Mouse (Mus musculus): Measurements from ENCODE around the gene Slc36a4. TPM values are rescaled to one million over a fixed set of nuclear protein-coding genes. Genes with fewer than 3 reads are reported as not detected.

Gene Slc36a4
- polyA plus RNA-seq, 1 experiment from 2014 or later, result 11.2 TPM

- no peak overlapping the region for H3K9ac ChIP-seq (replicated peaks; ENCODE audit: low read depth)
- DNase-seq (ENCODE audit: low spot score), result no peak
- H3K4me3 ChIP-seq (ENCODE audit: low read depth, low read length), result no peak overlapping the region
- ATAC-seq, result no peak
- no peak overlapping the region for H3K4me2 ChIP-seq (replicated peaks; ENCODE audit: low read depth, low read length)
- no peaks in the 10 kb centered on the region for H3K27me3 ChIP-seq (replicated peaks; ENCODE audit: insufficient read depth, low read length)
- H3K4me1 ChIP-seq (ENCODE audit: insufficient read depth, low read depth, low read length), result no peaks in the 10 kb centered on the region
- TF ChIP-seq CTCF (IDR thresholded peaks at IDR 0.05), result no peak
- TF ChIP-seq EP300 (IDR thresholded peaks at IDR 0.05), result no peak
- H3K27ac ChIP-seq (ENCODE audit: low read length), result no peak overlapping the region
- WGBS, result 80% methylated on average over 7 of the region's 7 CpGs
- H3K36me3 ChIP-seq (ENCODE audit: insufficient read depth, low read length), result no peaks in the 10 kb centered on the region
- H3K9me3 ChIP-seq (ENCODE audit: low read length), result no peaks in the 10 kb centered on the region
Measured at GRCm38 (mm10) chr9:15746636-15747035, 37.1 kb downstream of the Slc36a4 start.

- Histone ChIP-seq H3K4me1 (ENCODE audit: insufficient read depth, low read depth, low read length) (no peaks in the 10 kb centered on the region), H3K27ac (ENCODE audit: low read length) (no peak overlapping the region), H3K27me3 (replicated peaks; ENCODE audit: insufficient read depth, low read length) (no peaks in the 10 kb centered on the region), H3K9ac (replicated peaks; ENCODE audit: low read depth) (no peak overlapping the region), H3K36me3 (ENCODE audit: insufficient read depth, low read length) (no peaks in the 10 kb centered on the region), H3K4me2 (replicated peaks; ENCODE audit: low read depth, low read length) (no peak overlapping the region), H3K4me3 (ENCODE audit: low read depth, low read length) (no peak overlapping the region), H3K9me3 (ENCODE audit: low read length) (no peaks in the 10 kb centered on the region)
- DNase-seq (ENCODE audit: low spot score) (peak; percentile 6), ATAC-seq (no peak)
- TF ChIP-seq EP300 (IDR thresholded peaks at IDR 0.05) (no peak), CTCF (IDR thresholded peaks at IDR 0.05) (no peak)
- 49% methylated on average over 5 of the region's 5 CpGs for WGBS
Measured at GRCm38 (mm10) chr9:15748383-15748782, 38.8 kb downstream of the Slc36a4 start.

- no peak for DNase-seq (ENCODE audit: low spot score)
- ATAC-seq, result no peak
- Histone ChIP-seq H3K9ac (replicated peaks; ENCODE audit: low read depth) (no peak overlapping the region), H3K9me3 (ENCODE audit: low read length) (no peaks in the 10 kb centered on the region), H3K4me2 (replicated peaks; ENCODE audit: low read depth, low read length) (no peak overlapping the region), H3K27me3 (replicated peaks; ENCODE audit: insufficient read depth, low read length) (no peaks in the 10 kb centered on the region), H3K4me1 (ENCODE audit: insufficient read depth, low read depth, low read length) (no peaks in the 10 kb centered on the region), H3K36me3 (ENCODE audit: insufficient read depth, low read length) (no peaks in the 10 kb centered on the region), H3K27ac (ENCODE audit: low read length) (no peak overlapping the region), H3K4me3 (ENCODE audit: low read depth, low read length) (no peak overlapping the region)
- no peak for TF ChIP-seq CTCF (IDR thresholded peaks at IDR 0.05)
- TF ChIP-seq EP300 (IDR thresholded peaks at IDR 0.05), result no peak
Measured at GRCm38 (mm10) chr9:15759318-15759717, 49.8 kb downstream of the Slc36a4 start.

DNA sequence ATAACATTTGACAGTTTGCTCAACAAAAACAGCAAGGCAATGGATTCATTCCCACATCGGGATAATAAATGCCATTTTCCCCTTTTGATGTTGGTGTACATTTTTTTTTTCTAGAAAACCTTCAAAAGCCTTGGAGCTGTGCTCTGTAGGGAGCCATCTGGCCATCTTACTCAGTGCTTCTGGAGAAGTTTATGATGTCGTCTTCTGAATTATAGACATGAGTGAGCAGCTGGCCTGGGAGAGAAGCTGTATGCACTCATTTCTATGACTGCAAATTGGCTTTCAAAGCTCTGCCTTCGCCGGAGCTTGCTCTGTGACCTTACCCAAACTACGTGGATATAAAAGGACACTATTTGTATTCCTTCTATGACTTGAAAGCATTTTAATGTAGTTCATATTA, 56.8 kb downstream of the Slc36a4 start:
- ATAC-seq, result no peak
- H3K9ac ChIP-seq (replicated peaks; ENCODE audit: low read depth), result no peak overlapping the region

GRCm38 (mm10) chr9:15766821-15767220, 57.3 kb downstream of the Slc36a4 start:
- Histone ChIP-seq H3K9ac (replicated peaks; ENCODE audit: low read depth) (no peak overlapping the region), H3K4me1 (ENCODE audit: insufficient read depth, low read depth, low read length) (no peaks in the 10 kb centered on the region), H3K36me3 (ENCODE audit: insufficient read depth, low read length) (no peaks in the 10 kb centered on the region), H3K4me3 (ENCODE audit: low read depth, low read length) (no peak overlapping the region), H3K27ac (ENCODE audit: low read length) (no peak overlapping the region), H3K4me2 (replicated peaks; ENCODE audit: low read depth, low read length) (no peak overlapping the region), H3K9me3 (ENCODE audit: low read length) (no peaks in the 10 kb centered on the region), H3K27me3 (replicated peaks; ENCODE audit: insufficient read depth, low read length) (no peaks in the 10 kb centered on the region)
- 79% methylated on average over 5 of the region's 5 CpGs for WGBS
- no peak for ATAC-seq
- DNase-seq (ENCODE audit: low spot score), result no peak
- TF ChIP-seq CTCF (IDR thresholded peaks at IDR 0.05) (no peak), EP300 (IDR thresholded peaks at IDR 0.05) (no peak)

More for the DNA sequence above, 56.8 kb downstream of the Slc36a4 start:
- WGBS, result 59% methylated on average over 5 of the region's 5 CpGs
- H3K4me2 ChIP-seq (replicated peaks; ENCODE audit: low read depth, low read length), result no peak overlapping the region
- no peak for DNase-seq (ENCODE audit: low spot score)
- TF ChIP-seq CTCF (IDR thresholded peaks at IDR 0.05), result no peak
- no peak for TF ChIP-seq EP300 (IDR thresholded peaks at IDR 0.05)
- H3K36me3 ChIP-seq (ENCODE audit: insufficient read depth, low read length), result no peaks in the 10 kb centered on the region
- H3K4me1 ChIP-seq (ENCODE audit: insufficient read depth, low read depth, low read length), result no peaks in the 10 kb centered on the region
- no peak overlapping the region for H3K27ac ChIP-seq (ENCODE audit: low read length)
- H3K27me3 ChIP-seq (replicated peaks; ENCODE audit: insufficient read depth, low read length), result no peaks in the 10 kb centered on the region
- no peak overlapping the region for H3K4me3 ChIP-seq (ENCODE audit: low read depth, low read length)
- no peaks in the 10 kb centered on the region for H3K9me3 ChIP-seq (ENCODE audit: low read length)

DNA sequence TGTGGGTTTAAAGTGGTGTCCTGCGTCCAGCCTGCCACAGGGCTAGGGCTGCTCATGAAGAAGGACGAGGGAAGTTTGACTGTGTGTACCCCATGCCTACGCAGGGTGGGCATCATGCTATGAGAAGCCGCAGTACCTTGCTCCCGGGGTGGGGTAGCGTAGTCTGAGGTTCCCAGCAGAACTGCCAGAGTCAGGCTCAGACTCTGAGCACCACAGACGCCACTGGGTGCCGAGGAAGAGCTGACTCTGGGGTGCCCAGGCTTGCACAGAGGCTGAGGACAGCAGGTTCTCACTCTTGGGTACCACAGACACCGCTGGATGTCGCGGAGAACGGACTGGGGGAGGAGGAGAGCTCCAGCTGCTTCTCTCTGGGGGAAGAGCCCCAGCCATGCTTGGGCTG, 63.2 kb downstream of the Slc36a4 start:
- 85% methylated on average over 12 of the region's 12 CpGs for WGBS
- no peaks in the 10 kb centered on the region for H3K9me3 ChIP-seq (ENCODE audit: low read length)
- H3K4me3 ChIP-seq (ENCODE audit: low read depth, low read length), result no peak overlapping the region
- no peaks in the 10 kb centered on the region for H3K36me3 ChIP-seq (ENCODE audit: insufficient read depth, low read length)
- no peak for TF ChIP-seq EP300 (IDR thresholded peaks at IDR 0.05)
- TF ChIP-seq CTCF (IDR thresholded peaks at IDR 0.05), result no peak
- H3K27ac ChIP-seq (ENCODE audit: low read length), result no peak overlapping the region
- no peak overlapping the region for H3K4me2 ChIP-seq (replicated peaks; ENCODE audit: low read depth, low read length)
- ATAC-seq (no peak), DNase-seq (ENCODE audit: low spot score) (no peak)
- no peaks in the 10 kb centered on the region for H3K27me3 ChIP-seq (replicated peaks; ENCODE audit: insufficient read depth, low read length)
- no peaks in the 10 kb centered on the region for H3K4me1 ChIP-seq (ENCODE audit: insufficient read depth, low read depth, low read length)
- no peak overlapping the region for H3K9ac ChIP-seq (replicated peaks; ENCODE audit: low read depth)

- no peaks in the 10 kb centered on the region for H3K27me3 ChIP-seq (replicated peaks; ENCODE audit: insufficient read depth, low read length)
- no peaks in the 10 kb centered on the region for H3K9me3 ChIP-seq (ENCODE audit: low read length)
- TF ChIP-seq CTCF (IDR thresholded peaks at IDR 0.05) (no peak), EP300 (IDR thresholded peaks at IDR 0.05) (no peak)
- H3K4me1 ChIP-seq (ENCODE audit: insufficient read depth, low read depth, low read length), result no peaks in the 10 kb centered on the region
- no peak overlapping the region for H3K9ac ChIP-seq (replicated peaks; ENCODE audit: low read depth)
- ATAC-seq (no peak), DNase-seq (ENCODE audit: low spot score) (no peak)
- H3K4me2 ChIP-seq (replicated peaks; ENCODE audit: low read depth, low read length), result no peak overlapping the region
- no peak overlapping the region for H3K4me3 ChIP-seq (ENCODE audit: low read depth, low read length)
- WGBS, result 38% methylated on average over 2 of the region's 4 CpGs
- H3K27ac ChIP-seq (ENCODE audit: low read length), result no peak overlapping the region
- no peaks in the 10 kb centered on the region for H3K36me3 ChIP-seq (ENCODE audit: insufficient read depth, low read length)
Measured at GRCm38 (mm10) chr9:15773426-15773825, 63.9 kb downstream of the Slc36a4 start.

Data from lung, postnatal 0 days (tissue).